In the genomic region with DNA sequence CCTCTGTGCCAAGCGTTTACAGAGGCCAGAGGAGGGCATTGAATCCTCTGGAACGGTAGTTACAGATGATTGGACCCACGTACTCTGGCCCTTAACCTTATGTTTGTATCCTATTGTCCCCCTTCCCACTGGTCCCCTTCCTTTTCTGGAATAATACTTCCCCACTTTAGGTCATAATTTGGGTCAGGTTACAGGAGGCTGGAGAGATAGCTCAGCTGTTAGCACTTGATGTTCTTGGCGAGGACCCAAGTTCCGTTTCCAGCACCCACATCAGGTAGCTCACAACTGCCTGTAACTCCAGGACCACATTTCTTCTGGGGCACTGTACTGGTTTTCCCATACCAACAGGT, we compare ENCODE assay signal across 8 mouse cellular contexts. TPM values are rescaled to one million over a fixed set of nuclear protein-coding genes. Genes with fewer than 3 reads are reported as not detected.
DNase-seq lines count a peak whose midpoint lies in the region; ATAC-seq and TF ChIP-seq lines count a peak whose summit lies in the region.

No protein-coding gene starts in this region.

- TF ChIP-seq POLR2A in thymus, adult 2 months (IDR thresholded peaks at IDR 0.05; ENCODE audit: control insufficient read depth, extremely low read depth, insufficient read depth, low read length, poor library complexity) = no peak

- no peak overlapping the region for H3K4me3 ChIP-seq in thymus, adult 2 months (ENCODE audit: control insufficient read depth, insufficient read depth, low read length)
- peak overlapping the region; percentile 76 for H3K4me3 ChIP-seq in heart, embryonic 13.5 days
- peak overlapping the region; percentile 50; the same call in 1 of the 2 replicates for H3K4me3 ChIP-seq in midbrain, postnatal 0 days (ENCODE audit: low read depth, low read length)

- H3K4me2 ChIP-seq in heart, embryonic 13.5 days = peak overlapping the region; percentile 94
- peak overlapping the region; percentile 49 for H3K4me2 ChIP-seq in midbrain, postnatal 0 days (ENCODE audit: low read depth, low read length, poor library complexity, severe bottlenecking)

- ATAC-seq in heart, embryonic 13.5 days (ENCODE audit: extremely low read depth, insufficient number of reproducible peaks, low FRiP score, low TSS enrichment) = no peak
- ATAC-seq in midbrain, postnatal 0 days (ENCODE audit: low FRiP score) = no peak

- H3K9me3 ChIP-seq in heart, embryonic 13.5 days = no peaks in the 10 kb centered on the region
- H3K9me3 ChIP-seq in midbrain, postnatal 0 days (ENCODE audit: low read length) = no peaks in the 10 kb centered on the region

- WGBS in thymus, adult 2 months = 27% methylated on average over 5 of the region's 5 CpGs
- WGBS in heart, embryonic 13.5 days = 11% methylated on average over 5 of the region's 5 CpGs
- WGBS in large intestine, adult 2 months = 5% methylated on average over 5 of the region's 5 CpGs
- WGBS in midbrain, postnatal 0 days = 18% methylated on average over 5 of the region's 5 CpGs

- H3K27me3 ChIP-seq in thymus, adult 2 months (ENCODE audit: control insufficient read depth, insufficient read depth, low read length) = no peaks in the 10 kb centered on the region
- peaks cover 7% of the 10 kb centered on the region; the same call in 1 of the 2 replicates for H3K27me3 ChIP-seq in heart, embryonic 13.5 days (replicated peaks)
- no peaks in the 10 kb centered on the region for H3K27me3 ChIP-seq in midbrain, postnatal 0 days (ENCODE audit: insufficient read depth, low read length)

- peaks cover 8% of the 10 kb centered on the region for H3K4me1 ChIP-seq in thymus, adult 2 months (replicated peaks; ENCODE audit: control insufficient read depth, insufficient read depth, low read length)
- peaks cover 17% of the 10 kb centered on the region for H3K4me1 ChIP-seq in heart, embryonic 13.5 days
- H3K4me1 ChIP-seq in midbrain, postnatal 0 days (ENCODE audit: insufficient read depth, low read length) = 0 out of 2 replicates have a peak, but pooled peaks cover 4% of the 10 kb centered on the region

- TF ChIP-seq CTCF in thymus, adult 2 months (IDR thresholded peaks at IDR 0.05; ENCODE audit: borderline replicate concordance, control insufficient read depth, extremely low read depth, insufficient read depth, low read length, poor library complexity) = no peak
- no peak for TF ChIP-seq CTCF in midbrain, postnatal 0 days (IDR thresholded peaks at IDR 0.05)

- no peaks in the 10 kb centered on the region for H3K36me3 ChIP-seq in thymus, adult 2 months (ENCODE audit: control insufficient read depth, insufficient read depth, low read length)
- peaks cover 17% of the 10 kb centered on the region for H3K36me3 ChIP-seq in heart, embryonic 13.5 days
- 0 out of 2 replicates have a peak, but pooled peaks cover 5% of the 10 kb centered on the region for H3K36me3 ChIP-seq in midbrain, postnatal 0 days (ENCODE audit: insufficient read depth, low read length)

- H3K9ac ChIP-seq in heart, embryonic 13.5 days = peak overlapping the region; percentile 88
- peak overlapping the region; percentile 67 for H3K9ac ChIP-seq in midbrain, postnatal 0 days (replicated peaks; ENCODE audit: low read length, poor library complexity, severe bottlenecking)

- peak overlapping the region; percentile 86 for H3K27ac ChIP-seq in thymus, adult 2 months (ENCODE audit: control insufficient read depth, insufficient read depth, low read length)
- peak overlapping the region; percentile 97 for H3K27ac ChIP-seq in heart, embryonic 13.5 days (replicated peaks)
- peak overlapping the region; percentile 87 for H3K27ac ChIP-seq in midbrain, postnatal 0 days (ENCODE audit: low read depth, low read length)

- no peak for DNase-seq in thymus, adult 2 months
- DNase-seq in thymus, postnatal 0 days (ENCODE audit: low spot score) = no peak
- peak; percentile 15 to 35 for DNase-seq in cerebellum, postnatal 25 days
- DNase-seq in large intestine, adult 2 months (ENCODE audit: low read depth, low spot score) = peak; percentile 13
- DNase-seq in midbrain, postnatal 0 days (ENCODE audit: low spot score) = no peak
- no peak for DNase-seq in natural killer cell, adult 2 months (ENCODE audit: low spot score in 2 of 2)
- no peak for DNase-seq in frontal cortex, adult 2 months (ENCODE audit: extremely low spot score in 1 of 2, low spot score in 1 of 2)

RNA-seq across cellular contexts. Expression of a gene that starts 0.7 kb away (rescaled TPM):
- 34.7 and 35.0 TPM in 2 replicates for polyA plus RNA-seq in thymus, adult 2 months (2012; rRNA removed)
- 37.3 and 37.6 TPM in 2 replicates for polyA plus RNA-seq in thymus, postnatal 0 days (2015; fragmentation: Nextera tagmentation; extraction: Ambion mirVana)
- 33.6 and 36.7 TPM in 2 replicates for polyA plus RNA-seq in heart, embryonic 13.5 days (2015; fragmentation: Nextera tagmentation; extraction: Ambion mirVana)
- 12.5 and 20.0 TPM in 2 replicates for polyA plus RNA-seq in large intestine, adult 2 months (2012; rRNA removed)
- 15.0 and 23.9 TPM in 2 replicates for total RNA-seq in midbrain, postnatal 0 days (2014; rRNA removed)
- 23.7 and 24.7 TPM in 2 replicates for polyA plus RNA-seq in midbrain, postnatal 0 days (2015; fragmentation: Nextera tagmentation; extraction: Ambion mirVana)
- polyA plus RNA-seq in frontal cortex, adult 2 months (2012; rRNA removed) = 24.3 and 25.4 TPM in 2 replicates

RNA-seq across cellular contexts. Expression of a gene that starts 5.2 kb away (rescaled TPM):
- 0.34 and 0.37 TPM in 2 replicates for polyA plus RNA-seq in thymus, adult 2 months (2012; rRNA removed)
- 0.14 and 0.26 TPM in 2 replicates for polyA plus RNA-seq in thymus, postnatal 0 days (2015; fragmentation: Nextera tagmentation; extraction: Ambion mirVana)
- 0.06 and 0.25 TPM in 2 replicates for polyA plus RNA-seq in heart, embryonic 13.5 days (2015; fragmentation: Nextera tagmentation; extraction: Ambion mirVana)
- 0.05 and 0.23 TPM in 2 replicates for polyA plus RNA-seq in large intestine, adult 2 months (2012; rRNA removed)
- total RNA-seq in midbrain, postnatal 0 days (2014; rRNA removed) = 0.22 and 0.33 TPM in 2 replicates
- polyA plus RNA-seq in midbrain, postnatal 0 days (2015; fragmentation: Nextera tagmentation; extraction: Ambion mirVana) = 0.07 and 0.16 TPM in 2 replicates
- 0.62 and 0.71 TPM in 2 replicates for polyA plus RNA-seq in frontal cortex, adult 2 months (2012; rRNA removed)

RNA-seq across cellular contexts. Expression of a gene that starts 30.2 kb away (rescaled TPM):
- polyA plus RNA-seq in thymus, adult 2 months (2012; rRNA removed) = 45.3 and 53.6 TPM in 2 replicates
- 2.2 and 2.7 TPM in 2 replicates for polyA plus RNA-seq in thymus, postnatal 0 days (2015; fragmentation: Nextera tagmentation; extraction: Ambion mirVana)
- 0.56 and 0.61 TPM in 2 replicates for polyA plus RNA-seq in heart, embryonic 13.5 days (2015; fragmentation: Nextera tagmentation; extraction: Ambion mirVana)
- polyA plus RNA-seq in large intestine, adult 2 months (2012; rRNA removed) = 17.8 and 35.4 TPM in 2 replicates
- total RNA-seq in midbrain, postnatal 0 days (2014; rRNA removed) = 1.6 TPM in 1 of 2 replicates, not detected in the other
- polyA plus RNA-seq in midbrain, postnatal 0 days (2015; fragmentation: Nextera tagmentation; extraction: Ambion mirVana) = 0.12 and 0.26 TPM in 2 replicates
- 0.15 and 0.30 TPM in 2 replicates for polyA plus RNA-seq in frontal cortex, adult 2 months (2012; rRNA removed)

RNA-seq across cellular contexts. Expression of a gene that starts 43.4 kb away (rescaled TPM):
- polyA plus RNA-seq in thymus, adult 2 months (2012; rRNA removed) = 8.0 and 9.0 TPM in 2 replicates
- 30.6 and 32.9 TPM in 2 replicates for polyA plus RNA-seq in thymus, postnatal 0 days (2015; fragmentation: Nextera tagmentation; extraction: Ambion mirVana)
- polyA plus RNA-seq in heart, embryonic 13.5 days (2015; fragmentation: Nextera tagmentation; extraction: Ambion mirVana) = 15.3 and 17.7 TPM in 2 replicates
- 4.8 and 5.8 TPM in 2 replicates for polyA plus RNA-seq in large intestine, adult 2 months (2012; rRNA removed)
- total RNA-seq in midbrain, postnatal 0 days (2014; rRNA removed) = 10.0 and 14.3 TPM in 2 replicates
- polyA plus RNA-seq in midbrain, postnatal 0 days (2015; fragmentation: Nextera tagmentation; extraction: Ambion mirVana) = 33.5 TPM in 2 replicates
- polyA plus RNA-seq in frontal cortex, adult 2 months (2012; rRNA removed) = 12.5 and 15.4 TPM in 2 replicates

RNA-seq across cellular contexts. Expression of a gene that starts 43.5 kb away (rescaled TPM):
- 36.7 and 41.7 TPM in 2 replicates for polyA plus RNA-seq in thymus, adult 2 months (2012; rRNA removed)
- 18.7 and 18.8 TPM in 2 replicates for polyA plus RNA-seq in thymus, postnatal 0 days (2015; fragmentation: Nextera tagmentation; extraction: Ambion mirVana)
- polyA plus RNA-seq in heart, embryonic 13.5 days (2015; fragmentation: Nextera tagmentation; extraction: Ambion mirVana) = 14.3 and 14.4 TPM in 2 replicates
- 16.6 and 19.7 TPM in 2 replicates for polyA plus RNA-seq in large intestine, adult 2 months (2012; rRNA removed)
- total RNA-seq in midbrain, postnatal 0 days (2014; rRNA removed) = 24.3 and 25.2 TPM in 2 replicates
- polyA plus RNA-seq in midbrain, postnatal 0 days (2015; fragmentation: Nextera tagmentation; extraction: Ambion mirVana) = 13.4 and 13.5 TPM in 2 replicates
- 20.1 and 20.4 TPM in 2 replicates for polyA plus RNA-seq in frontal cortex, adult 2 months (2012; rRNA removed)

Comparison
In these comparisons a context has a peak if more than half of its experiments do, and no peak if none do; other contexts are left out.
1. DNase-seq: peak in cerebellum, postnatal 25 days (2 of 2) and large intestine, adult 2 months (single experiment); none in thymus, adult 2 months (single experiment), thymus, postnatal 0 days (single experiment), midbrain, postnatal 0 days (single experiment), natural killer cell, adult 2 months (0 of 2) and frontal cortex, adult 2 months (0 of 2).
2. Peak in every context shown above with its lines, with median percentiles within 50 percentile points of each other: H3K27ac ChIP-seq.